Mouse (Mus musculus): ENCODE measurements around the gene Crot. TPM values are rescaled to one million over a fixed set of nuclear protein-coding genes. Genes with fewer than 3 reads are reported as not detected.
A peak's percentile ranks its signal among the peaks of the same experiment; 100 is the strongest.
"Not testable (repeated sequence)": the region's sequence is repeated elsewhere in the genome, so short reads cannot be mapped to it uniquely, and the experiment has no call there.

The Crot gene
- polyA plus RNA-seq, 1 experiment from 2014 or later, result 24.3 TPM

- WGBS, result 13% methylated on average over 7 of the region's 7 CpGs
- H3K36me3 ChIP-seq (replicated peaks; ENCODE audit: control insufficient read depth, insufficient read depth); H3K4me3 ChIP-seq (replicated peaks; ENCODE audit: low read length); H3K27me3 ChIP-seq (ENCODE audit: control insufficient read depth, insufficient read depth, low read length); DNase-seq (ENCODE audit: low spot score); H3K9ac ChIP-seq; H3K9me3 ChIP-seq (ENCODE audit: control insufficient read depth, low read length); H3K4me2 ChIP-seq (replicated peaks); H3K27ac ChIP-seq; H3K4me1 ChIP-seq (replicated peaks; ENCODE audit: control insufficient read depth, insufficient read depth, low read length); ATAC-seq (ENCODE audit: low FRiP score): not testable (repeated sequence)
Measured at GRCm38 (mm10) chr5:9000006-9000405, 2.9 kb upstream of the Crot start.

- H3K27me3 ChIP-seq (ENCODE audit: control insufficient read depth, insufficient read depth, low read length), result no peaks in the 10 kb centered on the region
- DNase-seq (ENCODE audit: low spot score), result no peak
- ATAC-seq (ENCODE audit: low FRiP score), result no peak
- 63% methylated on average over 4 of the region's 4 CpGs for WGBS
- no peaks in the 10 kb centered on the region for H3K36me3 ChIP-seq (replicated peaks; ENCODE audit: control insufficient read depth, insufficient read depth)
- no peak overlapping the region for H3K4me2 ChIP-seq (replicated peaks)
- H3K4me1 ChIP-seq (replicated peaks; ENCODE audit: control insufficient read depth, insufficient read depth, low read length), result no peaks in the 10 kb centered on the region
- H3K9ac ChIP-seq, result no peak overlapping the region
- H3K9me3 ChIP-seq (ENCODE audit: control insufficient read depth, low read length), result no peaks in the 10 kb centered on the region
- no peak overlapping the region for H3K27ac ChIP-seq
- no peak overlapping the region for H3K4me3 ChIP-seq (replicated peaks; ENCODE audit: low read length)
Measured at GRCm38 (mm10) chr5:8999108-8999507, 2.0 kb upstream of the Crot start.

GRCm38 (mm10) chr5:8997513-8997895 lies 380 bp upstream of the Crot start:
- Histone ChIP-seq H3K4me3 (replicated peaks; ENCODE audit: low read length) (peak overlapping the region; percentile 58), H3K4me1 (replicated peaks; ENCODE audit: control insufficient read depth, insufficient read depth, low read length) (no peaks in the 10 kb centered on the region), H3K27ac (peak overlapping the region; percentile 93), H3K27me3 (ENCODE audit: control insufficient read depth, insufficient read depth, low read length) (no peaks in the 10 kb centered on the region), H3K36me3 (replicated peaks; ENCODE audit: control insufficient read depth, insufficient read depth) (no peaks in the 10 kb centered on the region), H3K9ac (peak overlapping the region; percentile 71), H3K9me3 (ENCODE audit: control insufficient read depth, low read length) (no peaks in the 10 kb centered on the region), H3K4me2 (replicated peaks) (peak overlapping the region; percentile 81)
- DNase-seq (ENCODE audit: low spot score) (no peak), ATAC-seq (ENCODE audit: low FRiP score) (no peak)
- 9% methylated on average over 8 of the region's 8 CpGs for WGBS

GRCm38 (mm10) chr5:8995966-8996685 lies 998 bp downstream of the Crot start:
- no peaks in the 10 kb centered on the region for H3K9me3 ChIP-seq (ENCODE audit: control insufficient read depth, low read length)
- peak overlapping the region; percentile 71 for H3K9ac ChIP-seq
- no peaks in the 10 kb centered on the region for H3K4me1 ChIP-seq (replicated peaks; ENCODE audit: control insufficient read depth, insufficient read depth, low read length)
- WGBS, result 21% methylated on average over 13 of the region's 13 CpGs
- ATAC-seq (ENCODE audit: low FRiP score) (no peak), DNase-seq (ENCODE audit: low spot score) (no peak)
- H3K36me3 ChIP-seq (replicated peaks; ENCODE audit: control insufficient read depth, insufficient read depth), result no peaks in the 10 kb centered on the region; the same call in 1 of the 2 replicates
- H3K27me3 ChIP-seq (ENCODE audit: control insufficient read depth, insufficient read depth, low read length), result no peaks in the 10 kb centered on the region
- H3K27ac ChIP-seq, result peak overlapping the region; percentile 93; the same call in 1 of the 2 replicates
- H3K4me3 ChIP-seq (replicated peaks; ENCODE audit: low read length), result peak overlapping the region; percentile 58
- H3K4me2 ChIP-seq (replicated peaks), result peak overlapping the region; percentile 81

GRCm38 (mm10) chr5:8991626-8992025 lies 5.5 kb downstream of the Crot start:
- no peak overlapping the region for H3K9ac ChIP-seq
- no peaks in the 10 kb centered on the region for H3K9me3 ChIP-seq (ENCODE audit: control insufficient read depth, low read length)
- no peaks in the 10 kb centered on the region for H3K4me1 ChIP-seq (replicated peaks; ENCODE audit: control insufficient read depth, insufficient read depth, low read length)
- ATAC-seq (ENCODE audit: low FRiP score) (no peak), DNase-seq (ENCODE audit: low spot score) (no peak)
- H3K27me3 ChIP-seq (ENCODE audit: control insufficient read depth, insufficient read depth, low read length), result no peaks in the 10 kb centered on the region
- no peak overlapping the region for H3K4me3 ChIP-seq (replicated peaks; ENCODE audit: low read length)
- H3K27ac ChIP-seq, result no peak overlapping the region
- 94% methylated on average over 16 of the region's 16 CpGs for WGBS
- no peak overlapping the region for H3K4me2 ChIP-seq (replicated peaks)
- H3K36me3 ChIP-seq (replicated peaks; ENCODE audit: control insufficient read depth, insufficient read depth), result peaks cover 27% of the 10 kb centered on the region

- no peak for DNase-seq (ENCODE audit: low spot score)
- no peak for ATAC-seq (ENCODE audit: low FRiP score)
- WGBS, result 90% methylated on average over 13 of the region's 13 CpGs
- Histone ChIP-seq H3K9me3 (ENCODE audit: control insufficient read depth, low read length) (no peaks in the 10 kb centered on the region), H3K4me1 (replicated peaks; ENCODE audit: control insufficient read depth, insufficient read depth, low read length) (no peaks in the 10 kb centered on the region), H3K36me3 (replicated peaks; ENCODE audit: control insufficient read depth, insufficient read depth) (peaks cover 34% of the 10 kb centered on the region), H3K4me3 (replicated peaks; ENCODE audit: low read length) (no peak overlapping the region), H3K4me2 (replicated peaks) (no peak overlapping the region), H3K27me3 (ENCODE audit: control insufficient read depth, insufficient read depth, low read length) (no peaks in the 10 kb centered on the region), H3K27ac (no peak overlapping the region), H3K9ac (no peak overlapping the region)
Measured at GRCm38 (mm10) chr5:8990526-8990925, 6.6 kb downstream of the Crot start.

- H3K27ac ChIP-seq, result no peak overlapping the region
- H3K4me3 ChIP-seq (replicated peaks; ENCODE audit: low read length), result no peak overlapping the region
- no peaks in the 10 kb centered on the region for H3K4me1 ChIP-seq (replicated peaks; ENCODE audit: control insufficient read depth, insufficient read depth, low read length)
- no peak for ATAC-seq (ENCODE audit: low FRiP score)
- DNase-seq (ENCODE audit: low spot score), result no peak
- peaks cover 37% of the 10 kb centered on the region for H3K36me3 ChIP-seq (replicated peaks; ENCODE audit: control insufficient read depth, insufficient read depth)
- no peaks in the 10 kb centered on the region for H3K9me3 ChIP-seq (ENCODE audit: control insufficient read depth, low read length)
- H3K27me3 ChIP-seq (ENCODE audit: control insufficient read depth, insufficient read depth, low read length), result no peaks in the 10 kb centered on the region
- 90% methylated on average over 5 of the region's 5 CpGs for WGBS
- no peak overlapping the region for H3K4me2 ChIP-seq (replicated peaks)
- H3K9ac ChIP-seq, result no peak overlapping the region
Measured at GRCm38 (mm10) chr5:8987925-8988324, 9.2 kb downstream of the Crot start.

- Histone ChIP-seq H3K9ac (no peak overlapping the region), H3K4me2 (replicated peaks) (no peak overlapping the region), H3K4me3 (replicated peaks; ENCODE audit: low read length) (no peak overlapping the region), H3K36me3 (replicated peaks; ENCODE audit: control insufficient read depth, insufficient read depth) (peaks cover 39% of the 10 kb centered on the region), H3K9me3 (ENCODE audit: control insufficient read depth, low read length) (no peaks in the 10 kb centered on the region), H3K4me1 (replicated peaks; ENCODE audit: control insufficient read depth, insufficient read depth, low read length) (no peaks in the 10 kb centered on the region), H3K27me3 (ENCODE audit: control insufficient read depth, insufficient read depth, low read length) (no peaks in the 10 kb centered on the region), H3K27ac (no peak overlapping the region)
- WGBS, result 94% methylated on average over 3 of the region's 3 CpGs
- DNase-seq (ENCODE audit: low spot score) (no peak), ATAC-seq (ENCODE audit: low FRiP score) (no peak)
Measured at GRCm38 (mm10) chr5:8985470-8985869, 11.7 kb downstream of the Crot start.

- Histone ChIP-seq H3K27me3 (ENCODE audit: control insufficient read depth, insufficient read depth, low read length) (no peaks in the 10 kb centered on the region), H3K9me3 (ENCODE audit: control insufficient read depth, low read length) (no peaks in the 10 kb centered on the region), H3K9ac (no peak overlapping the region), H3K27ac (no peak overlapping the region), H3K36me3 (replicated peaks; ENCODE audit: control insufficient read depth, insufficient read depth) (peaks cover 45% of the 10 kb centered on the region), H3K4me1 (replicated peaks; ENCODE audit: control insufficient read depth, insufficient read depth, low read length) (no peaks in the 10 kb centered on the region), H3K4me2 (replicated peaks) (no peak overlapping the region), H3K4me3 (replicated peaks; ENCODE audit: low read length) (no peak overlapping the region)
- no peak for DNase-seq (ENCODE audit: low spot score)
- no peak for ATAC-seq (ENCODE audit: low FRiP score)
Measured at GRCm38 (mm10) chr5:8974721-8975120, 22.4 kb downstream of the Crot start.

- Histone ChIP-seq H3K4me2 (replicated peaks) (no peak overlapping the region), H3K4me1 (replicated peaks; ENCODE audit: control insufficient read depth, insufficient read depth, low read length) (no peaks in the 10 kb centered on the region), H3K9ac (no peak overlapping the region), H3K9me3 (ENCODE audit: control insufficient read depth, low read length) (no peaks in the 10 kb centered on the region), H3K27ac (no peak overlapping the region), H3K27me3 (ENCODE audit: control insufficient read depth, insufficient read depth, low read length) (no peaks in the 10 kb centered on the region), H3K4me3 (replicated peaks; ENCODE audit: low read length) (no peak overlapping the region), H3K36me3 (replicated peaks; ENCODE audit: control insufficient read depth, insufficient read depth) (peaks cover 58% of the 10 kb centered on the region)
- no peak for ATAC-seq (ENCODE audit: low FRiP score)
- 32% methylated on average over 7 of the region's 7 CpGs for WGBS
- DNase-seq (ENCODE audit: low spot score), result no peak
Measured at GRCm38 (mm10) chr5:8972355-8972754, 24.8 kb downstream of the Crot start.
